Mouse (Mus musculus) adrenal gland, adult (tissue): ENCODE results near the gene Prpf38b.
A peak's percentile ranks its signal among the peaks of the same experiment; 100 is the strongest.
"Not testable (repeated sequence)": the region's sequence is repeated elsewhere in the genome, so short reads cannot be mapped to it uniquely, and the experiment has no call there.

Source experiments
- DNase-seq, 2 experiments: peaks; one replicate each; pipeline ENCODE4 v3.0.0; 2022 to 2023; ENCODE audit warnings: low spot score in 1 of 2; ENCODE audit not compliant: inconsistent age in 2 of 2

The Prpf38b gene

DNA sequence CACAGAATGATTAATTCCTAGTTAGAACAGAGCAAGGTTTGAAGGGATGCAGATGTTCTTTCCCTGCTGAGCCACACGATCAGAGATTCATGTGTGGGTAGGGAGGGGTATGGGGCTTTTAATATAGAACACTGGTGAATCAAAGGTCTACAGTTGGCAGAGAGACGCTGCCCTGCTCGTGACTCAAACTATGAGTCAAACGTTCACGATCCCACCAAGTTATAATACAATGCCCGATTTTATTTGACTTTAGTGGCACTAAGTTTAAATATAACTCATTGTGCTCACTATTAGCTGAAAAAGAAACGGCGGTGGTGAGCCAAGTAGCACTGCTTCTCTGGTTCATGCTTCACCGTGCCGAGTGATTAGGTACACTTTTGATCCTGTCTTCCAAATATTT is 48.4 kb downstream of the Prpf38b start:
- DNase-seq: peak in 1 of 2 experiments; percentile 62

DNA sequence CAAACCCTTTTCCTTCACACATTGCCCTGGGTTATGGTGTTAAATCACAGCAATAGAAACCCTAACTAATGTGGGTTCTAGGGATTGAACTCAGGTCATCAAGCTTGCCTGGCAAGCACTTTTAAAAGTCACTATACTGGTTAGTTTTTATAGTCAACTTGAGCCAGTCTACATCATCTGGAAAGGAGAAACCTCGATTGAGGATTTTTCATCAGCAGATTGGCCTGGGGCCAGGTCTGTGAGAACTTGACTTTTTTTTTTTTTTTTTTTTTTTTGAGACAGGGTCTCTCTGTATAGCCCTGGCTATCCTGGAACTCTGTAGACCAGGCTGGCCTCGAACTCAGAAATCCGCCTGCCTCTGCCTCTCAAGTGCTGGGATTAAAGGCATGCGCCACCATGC is 49.2 kb downstream of the Prpf38b start:
- not testable (repeated sequence) for DNase-seq

DNA sequence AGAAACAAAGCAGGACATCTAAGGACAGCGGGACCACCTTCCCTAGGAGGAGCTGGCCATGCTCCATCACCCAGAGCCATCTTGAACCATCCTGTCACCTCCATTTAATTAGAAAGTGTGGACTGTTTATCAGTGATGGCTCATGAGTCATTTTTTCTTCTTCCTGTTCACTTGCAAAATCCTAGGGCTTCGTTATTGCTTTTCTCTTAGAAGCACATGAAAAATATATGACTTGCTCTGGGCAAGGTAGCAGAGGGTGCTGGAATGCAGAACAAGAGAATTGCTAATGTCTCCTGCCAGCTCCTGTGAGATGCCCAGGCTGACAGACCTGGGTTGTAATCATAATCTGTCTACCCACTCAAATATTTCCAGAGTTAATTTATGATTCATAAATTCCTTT is 50.7 kb downstream of the Prpf38b start:
- DNase-seq: no peak

DNA sequence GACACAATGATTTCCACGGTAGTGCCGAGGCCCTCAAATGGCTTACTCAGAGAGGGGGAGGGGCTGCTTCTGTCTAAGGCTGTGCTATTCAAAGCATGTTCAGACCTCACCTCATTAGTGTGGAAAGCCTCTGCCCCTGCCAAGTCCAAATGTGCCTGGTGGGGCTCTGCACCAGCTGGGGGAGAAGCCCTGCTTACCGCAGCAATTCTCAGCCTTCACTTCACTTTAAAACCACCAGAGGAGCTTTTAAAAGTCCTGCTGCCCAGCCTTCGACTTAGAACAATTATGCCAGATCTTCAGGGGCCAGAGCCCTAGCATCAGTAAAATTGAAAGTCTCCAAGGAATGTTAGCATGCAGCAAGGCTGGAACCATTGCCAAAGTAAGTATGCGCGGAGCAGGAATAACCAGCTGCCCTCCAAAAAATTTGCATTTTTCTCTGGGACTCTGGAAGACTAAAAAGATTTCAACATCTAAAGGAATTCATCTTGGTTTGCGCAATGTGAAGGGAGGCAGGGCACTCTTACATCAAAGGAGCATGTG is 53.2 kb downstream of the Prpf38b start:
- peak in 1 of 2 experiments; percentile 83 for DNase-seq

DNA sequence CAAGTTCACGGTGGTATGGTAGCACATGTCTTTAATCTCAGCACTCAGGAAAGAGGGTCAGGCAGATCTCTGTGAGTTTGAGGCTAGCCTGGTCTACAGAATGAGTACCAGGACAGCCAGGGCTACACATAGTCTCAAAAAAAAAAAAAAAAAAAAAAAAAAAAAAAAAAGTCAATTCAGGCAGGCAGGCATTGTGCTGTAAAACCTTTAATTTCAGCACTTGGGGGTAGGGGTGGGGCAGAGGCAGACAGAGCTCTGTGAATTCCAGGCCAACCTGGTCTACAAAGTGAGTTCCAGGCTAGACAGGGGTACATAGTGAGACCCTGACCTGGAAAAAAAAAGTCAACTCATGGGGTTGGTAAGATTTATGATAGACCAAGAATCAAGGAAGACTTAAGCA is 53.8 kb downstream of the Prpf38b start:
- no peak for DNase-seq

DNA sequence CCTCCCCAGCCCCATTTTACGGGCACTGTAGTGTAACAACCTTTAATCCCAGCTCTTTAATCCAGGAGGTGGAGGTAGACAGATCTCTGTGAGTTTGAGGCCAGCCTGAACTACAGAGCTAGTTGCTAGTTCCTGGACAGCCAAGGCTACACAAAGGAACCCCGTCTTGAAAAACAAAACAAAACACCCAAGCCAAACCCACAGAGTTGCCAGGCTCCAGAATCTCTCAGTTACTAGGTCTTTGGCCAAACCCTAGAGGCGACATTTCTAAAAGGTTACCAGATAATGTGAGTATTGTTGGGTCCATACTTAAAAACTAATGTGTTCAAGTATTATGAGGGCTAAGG is 54.4 kb downstream of the Prpf38b start:
- no peak for DNase-seq

DNA sequence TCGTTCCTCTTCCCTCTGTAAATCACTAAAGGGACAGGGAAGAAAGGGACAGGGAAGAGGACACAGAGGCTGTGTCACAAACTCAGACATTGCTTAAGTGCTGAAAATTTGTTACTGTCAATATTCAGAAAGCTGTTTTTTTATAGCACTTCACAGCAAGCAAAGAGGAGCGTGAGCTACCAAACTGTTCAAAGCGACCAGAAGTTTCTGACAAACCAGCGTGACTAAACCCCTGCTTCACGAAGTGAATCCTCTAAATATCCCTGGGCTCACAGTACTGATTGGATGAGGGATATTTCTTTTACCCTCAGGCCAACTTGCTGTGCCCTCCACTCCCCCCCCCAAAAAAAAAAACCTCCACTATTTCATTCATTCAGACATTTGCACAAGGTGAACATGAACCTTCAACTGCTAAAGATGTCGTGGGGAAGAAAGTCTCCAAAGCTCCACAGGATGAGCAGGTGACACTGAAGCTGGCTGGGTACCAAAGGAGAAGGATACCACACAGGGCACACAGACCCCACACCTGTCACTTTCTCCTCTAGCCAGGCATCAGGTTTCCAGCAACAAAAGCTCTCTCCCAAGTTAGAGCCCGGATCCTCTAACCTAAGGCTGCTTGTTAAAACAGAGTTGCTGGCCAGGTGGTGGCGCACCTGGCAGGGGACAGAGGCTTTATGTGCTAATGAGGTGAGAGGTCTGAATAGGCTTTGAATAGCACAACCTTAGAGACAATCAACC is 55.0 kb downstream of the Prpf38b start:
- DNase-seq: peak in 1 of 2 experiments; percentile 50

DNA sequence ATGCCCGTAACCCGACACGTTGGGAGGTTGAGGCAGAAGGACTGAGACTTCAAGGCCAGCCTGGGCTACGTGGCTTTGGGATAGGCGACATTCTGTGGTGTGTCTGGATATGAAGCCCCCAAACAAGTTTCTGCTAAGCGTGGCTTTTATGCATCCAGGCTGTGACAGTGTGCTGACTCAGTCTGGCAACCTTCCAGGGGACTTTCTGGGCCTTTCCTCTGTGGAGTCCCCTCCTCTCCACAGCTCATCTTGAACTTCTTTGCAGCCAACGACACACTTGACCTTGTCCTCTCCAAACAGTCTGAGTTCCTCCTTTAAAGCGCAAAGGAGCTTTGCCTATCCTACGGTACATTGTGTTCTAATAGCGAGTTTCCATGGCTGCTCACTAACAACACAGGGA is 55.7 kb downstream of the Prpf38b start:
- peak; percentile 89 to 93 for DNase-seq

DNA sequence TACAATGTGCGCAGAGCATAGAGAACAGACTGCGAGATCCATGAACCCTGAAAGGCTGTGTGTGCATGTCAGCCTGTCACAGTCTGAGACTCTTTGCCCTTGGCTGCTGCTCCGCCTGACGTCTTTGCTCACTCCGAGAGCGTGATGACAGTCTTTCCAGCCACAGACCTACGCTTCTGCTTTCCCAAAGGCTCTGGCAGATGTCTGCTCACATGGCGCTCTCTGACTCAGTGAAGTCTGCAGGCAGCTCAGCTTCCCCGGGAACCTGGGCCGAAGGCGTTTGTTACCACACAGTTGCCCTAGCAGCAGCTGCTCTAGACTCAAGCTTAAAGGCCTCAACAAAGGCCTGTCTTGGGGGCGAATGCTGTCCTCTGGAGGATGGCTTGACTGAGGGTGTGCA is 56.2 kb downstream of the Prpf38b start:
- DNase-seq: peak; percentile 76 to 83

DNA sequence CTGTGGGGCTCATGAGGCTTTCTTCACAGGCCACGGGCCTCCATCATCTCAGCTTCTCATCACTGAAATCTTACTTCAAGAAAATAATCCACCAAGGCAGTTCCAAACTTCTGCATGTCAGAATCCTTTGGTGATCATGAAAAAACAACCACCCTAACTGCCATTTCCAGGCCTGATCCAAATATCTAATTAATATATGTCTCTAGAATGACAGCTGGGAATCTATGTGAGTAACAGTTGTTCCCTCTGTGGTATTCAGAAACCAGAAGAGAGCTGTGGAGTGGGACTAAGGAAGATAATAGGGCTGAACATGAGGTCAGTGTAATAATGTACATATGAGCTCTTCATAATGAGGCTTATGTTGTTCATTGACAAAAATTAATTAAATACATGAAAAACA is 58.3 kb downstream of the Prpf38b start:
- DNase-seq: no peak
